Mouse (Mus musculus) testis, adult 2 months (tissue): ENCODE data around the gene Spon1. TPM values are rescaled to one million over a fixed set of nuclear protein-coding genes. Genes with fewer than 3 reads are reported as not detected.

ENCODE experiments used
- H3K27ac ChIP-seq: fragments of 200-500 bp; 2 replicates; pipeline ENCODE4 v1.5.1; 2012; ENCODE audit warnings: low read depth, low read length; ENCODE audit not compliant: control insufficient read depth, insufficient read depth
- H3K27me3 ChIP-seq: fragments of 200-500 bp; 2 replicates; pipeline ENCODE4 v1.6.1; 2012; ENCODE audit warnings: mild to moderate bottlenecking, low read length, moderate library complexity; ENCODE audit not compliant: control insufficient read depth, insufficient read depth
- H3K36me3 ChIP-seq: fragments of 200-500 bp; 2 replicates; pipeline ENCODE4 v1.6.1; 2012; ENCODE audit warnings: mild to moderate bottlenecking, low read length; ENCODE audit not compliant: control insufficient read depth, insufficient read depth
- H3K4me1 ChIP-seq: fragments of 200-500 bp; 2 replicates; pipeline ENCODE4 v1.6.1; 2012; ENCODE audit warnings: low read length; ENCODE audit not compliant: control insufficient read depth, insufficient read depth
- H3K4me3 ChIP-seq: fragments of 200-500 bp; 2 replicates; pipeline ENCODE4 v1.5.1; 2012; ENCODE audit warnings: low read depth, mild to moderate bottlenecking, low read length, moderate library complexity, mixed read lengths; ENCODE audit not compliant: control insufficient read depth
- CTCF ChIP-seq: fragments of 200-500 bp; IDR thresholded peaks from 2 replicates; pipeline ENCODE4 v1.5.1; 2012; ENCODE audit warnings: low read depth, mild to moderate bottlenecking, inconsistent platforms, low read length, moderate library complexity; ENCODE audit not compliant: control insufficient read depth, insufficient read depth, insufficient replicate concordance
- POLR2A ChIP-seq: fragments of 200-500 bp; IDR thresholded peaks from 2 replicates; pipeline ENCODE4 v1.6.1; 2012; ENCODE audit warnings: low read depth, mild to moderate bottlenecking, inconsistent platforms, low read length, moderate library complexity; ENCODE audit not compliant: control insufficient read depth
- polyA plus RNA-seq: library from polyadenylated mRNA; depleted of rRNA; stranded (reverse); fragments of >200 nt; gene quantifications from 2 replicates; pipeline ENCODE4 v1.2.3, GENCODE M21; 2012

Spon1 gene
- polyA plus RNA-seq, 1 experiment: 3.6 TPM

- TF ChIP-seq POLR2A: no peak
- no peak for TF ChIP-seq CTCF
- Histone ChIP-seq H3K36me3 (no peaks in the 10 kb centered on the region), H3K4me3 (no peak overlapping the region), H3K4me1 (peaks cover 2% of the 10 kb centered on the region; the same call in 1 of the 2 replicates), H3K27ac (no peak overlapping the region), H3K27me3 (no peaks in the 10 kb centered on the region)
Measured at GRCm38 (mm10) chr7:113859480-113859881, 93.7 kb downstream of the Spon1 start.

GRCm38 (mm10) chr7:113861964-113862363 is 96.2 kb downstream of the Spon1 start:
- no peak overlapping the region for H3K4me3 ChIP-seq
- no peak for TF ChIP-seq POLR2A
- TF ChIP-seq CTCF: no peak
- no peaks in the 10 kb centered on the region for H3K36me3 ChIP-seq
- no peak overlapping the region for H3K27ac ChIP-seq
- H3K27me3 ChIP-seq: no peaks in the 10 kb centered on the region
- H3K4me1 ChIP-seq: no peaks in the 10 kb centered on the region

GRCm38 (mm10) chr7:113872846-113873245 is 107.0 kb downstream of the Spon1 start:
- no peak overlapping the region for H3K27ac ChIP-seq

GRCm38 (mm10) chr7:113877451-113877850 is 111.7 kb downstream of the Spon1 start:
- Histone ChIP-seq H3K27me3 (no peaks in the 10 kb centered on the region), H3K36me3 (no peaks in the 10 kb centered on the region), H3K4me1 (no peaks in the 10 kb centered on the region), H3K4me3 (no peak overlapping the region), H3K27ac (no peak overlapping the region)
- TF ChIP-seq CTCF: no peak
- no peak for TF ChIP-seq POLR2A

More at GRCm38 (mm10) chr7:113872846-113873245, 107.0 kb downstream of the Spon1 start:
- Histone ChIP-seq H3K4me3 (no peak overlapping the region), H3K36me3 (no peaks in the 10 kb centered on the region), H3K4me1 (no peaks in the 10 kb centered on the region), H3K27me3 (no peaks in the 10 kb centered on the region)
- TF ChIP-seq CTCF (no peak), POLR2A (no peak)

- Histone ChIP-seq H3K4me1 (no peaks in the 10 kb centered on the region), H3K27me3 (no peaks in the 10 kb centered on the region)
- no peak for TF ChIP-seq POLR2A
- no peak for TF ChIP-seq CTCF
Measured at GRCm38 (mm10) chr7:113877926-113878325, 112.1 kb downstream of the Spon1 start.

GRCm38 (mm10) chr7:113879085-113879501 is 113.3 kb downstream of the Spon1 start:
- H3K36me3 ChIP-seq: no peaks in the 10 kb centered on the region
- no peaks in the 10 kb centered on the region for H3K27me3 ChIP-seq
- no peak overlapping the region for H3K27ac ChIP-seq
- no peak overlapping the region for H3K4me3 ChIP-seq
- TF ChIP-seq POLR2A: no peak
- no peak for TF ChIP-seq CTCF
- H3K4me1 ChIP-seq: no peaks in the 10 kb centered on the region

More at GRCm38 (mm10) chr7:113877926-113878325, 112.1 kb downstream of the Spon1 start:
- H3K36me3 ChIP-seq: no peaks in the 10 kb centered on the region
- no peak overlapping the region for H3K27ac ChIP-seq
- H3K4me3 ChIP-seq: no peak overlapping the region

GRCm38 (mm10) chr7:113880021-113880420 is 114.2 kb downstream of the Spon1 start:
- Histone ChIP-seq H3K27ac (no peak overlapping the region), H3K4me1 (no peaks in the 10 kb centered on the region; the same call in 1 of the 2 replicates), H3K27me3 (no peaks in the 10 kb centered on the region), H3K4me3 (no peak overlapping the region), H3K36me3 (no peaks in the 10 kb centered on the region)
- TF ChIP-seq POLR2A: no peak
- no peak for TF ChIP-seq CTCF

GRCm38 (mm10) chr7:113890782-113891181 is 125.0 kb downstream of the Spon1 start:
- TF ChIP-seq POLR2A (no peak), CTCF (no peak)
- no peak overlapping the region for H3K4me3 ChIP-seq
- no peak overlapping the region for H3K27ac ChIP-seq
- no peaks in the 10 kb centered on the region for H3K36me3 ChIP-seq
- no peaks in the 10 kb centered on the region for H3K4me1 ChIP-seq
- no peaks in the 10 kb centered on the region for H3K27me3 ChIP-seq
